27 mouse cellular contexts compared by ENCODE assay signal in genomic region chr1:165811170-165811569, GRCm38 (mm10). TPM values are rescaled to one million over a fixed set of nuclear protein-coding genes. Genes with fewer than 3 reads are reported as not detected.
A peak's percentile ranks its signal among the peaks of the same experiment; 100 is the strongest.
DNase-seq lines count a peak whose midpoint lies in the region; ATAC-seq and TF ChIP-seq lines count a peak whose summit lies in the region.
"Had no signal": no experiment of that assay in that cellular context is flagged by ENCODE, and none has a peak within 500 bp of the region (broad histone marks: within the 10 kb centered on the region; RNA-seq: fewer than 3 reads in every experiment).

No protein-coding gene starts in this region.

- no peaks in the 10 kb centered on the region for H3K27me3 ChIP-seq in MEL (ENCODE audit: control insufficient read depth in 1 of 2, insufficient read depth in 2 of 2, low read length in 2 of 2)
- H3K27me3 ChIP-seq: stomach, embryonic 15.5 days had no signal

- H3K27ac ChIP-seq in MEL (ENCODE audit: control insufficient read depth, low read depth, low read length): no peak overlapping the region
- H3K27ac ChIP-seq: embryonic facial prominence, embryonic 15.5 days; forebrain, embryonic 15.5 days; heart, adult 2 months; heart, embryonic 13.5 days; hindbrain, embryonic 12.5 days; kidney, postnatal 0 days; left cerebral cortex, adult 2 months; midbrain, embryonic 15.5 days; stomach, embryonic 15.5 days had no signal

- intact Hi-C loops in gastrocnemius, postnatal 14 days (cut with DNase I; ENCODE audit: low total_unique reads): no loop called here

- peaks cover 0 to 11% of the 10 kb centered on the region in 2 experiments; a peak in 2 of 4 replicates for H3K36me3 ChIP-seq in MEL (ENCODE audit: control insufficient read depth in 1 of 2, insufficient read depth in 2 of 2, low read length in 2 of 2)
- H3K36me3 ChIP-seq: embryonic facial prominence, embryonic 15.5 days; forebrain, embryonic 15.5 days; heart, embryonic 13.5 days; hindbrain, embryonic 12.5 days; midbrain, embryonic 15.5 days; stomach, embryonic 15.5 days had no signal

- DNase-seq in MEL (ENCODE audit: low read depth, low spot score): peak; percentile 79
- DNase-seq in thymus, postnatal 4 days: peak; percentile 48
- no peak for DNase-seq in Muller cell, postnatal 12 days (ENCODE audit: inconsistent ontology term)
- DNase-seq in retina, postnatal 1 day: no peak
- no peak for DNase-seq in gastrocnemius, postnatal 14 days
- DNase-seq: adrenal gland, postnatal 10 days; cerebellum, adult 2 months; gastrocnemius, postnatal 25 days; heart, adult 2 months; heart, postnatal 14 days; kidney, adult 2 months; layer of hippocampus, adult 9-11 months; lung, adult 18-20 months; lung, postnatal 10 days had no signal

- peak in 1 of 2 experiments; percentile 70; a peak in 3 of 4 replicates for TF ChIP-seq EP300 in MEL (IDR thresholded peaks at IDR 0.05; ENCODE audit: low read depth in 1 of 2, low read length in 2 of 2)

- no peak for TF ChIP-seq RAD21 in MEL (IDR thresholded peaks at IDR 0.05; ENCODE audit: low read depth, low read length)

- no peaks in the 10 kb centered on the region for H3K9me3 ChIP-seq in MEL (replicated peaks; ENCODE audit: insufficient read depth, low read length)
- H3K9me3 ChIP-seq: embryonic facial prominence, embryonic 15.5 days; forebrain, embryonic 15.5 days; heart, embryonic 13.5 days; hindbrain, embryonic 12.5 days; megakaryocyte, embryonic 14.5 days; midbrain, embryonic 15.5 days; stomach, embryonic 15.5 days had no signal

- TF ChIP-seq POLR2A in MEL (IDR thresholded peaks at IDR 0.05; ENCODE audit: control insufficient read depth in 1 of 2, insufficient read depth in 1 of 2, low read depth in 1 of 2, low read length in 2 of 2, poor library complexity in 1 of 2): no peak

- no peak for TF ChIP-seq CTCF in MEL (IDR thresholded peaks at IDR 0.05 in 2 of 3, conservative IDR thresholded peaks at IDR 0.05 in 1 of 3; ENCODE audit: control insufficient read depth in 1 of 3, insufficient read depth in 1 of 3, low read depth in 2 of 3, low read length in 3 of 3, poor library complexity in 1 of 3, severe bottlenecking in 1 of 3)

- ATAC-seq in common myeloid progenitor, adult 5-6 weeks (replicated peaks; ENCODE audit: low read depth, poor library complexity, severe bottlenecking): peak; percentile 79
- ATAC-seq in megakaryocyte progenitor cell, adult 5-6 weeks (replicated peaks; ENCODE audit: poor library complexity): peak; percentile 79
- ATAC-seq: forebrain, embryonic 15.5 days; midbrain, embryonic 15.5 days; Patski had no signal

- H3K4me3 ChIP-seq in MEL (ENCODE audit: control insufficient read depth in 1 of 2, insufficient read depth in 1 of 2, low read depth in 2 of 2, low read length in 2 of 2): no peak overlapping the region
- H3K4me3 ChIP-seq: embryonic facial prominence, embryonic 15.5 days; forebrain, embryonic 15.5 days; heart, adult 2 months; heart, embryonic 13.5 days; hindbrain, embryonic 12.5 days; left cerebral cortex, adult 2 months; megakaryocyte, embryonic 14.5 days; midbrain, embryonic 15.5 days; myocyte; stomach, embryonic 15.5 days had no signal

- no peak overlapping the region for H3K9ac ChIP-seq in MEL (ENCODE audit: control insufficient read depth, low read depth, low read length, poor library complexity, severe bottlenecking)
- H3K9ac ChIP-seq: embryonic facial prominence, embryonic 15.5 days; forebrain, embryonic 15.5 days; heart, embryonic 13.5 days; hindbrain, embryonic 12.5 days; midbrain, embryonic 15.5 days; stomach, embryonic 15.5 days had no signal

- peaks cover 0 to 14% of the 10 kb centered on the region in 2 experiments; a peak in 2 of 4 replicates for H3K4me1 ChIP-seq in MEL (ENCODE audit: control insufficient read depth in 1 of 2, insufficient read depth in 2 of 2, low read length in 2 of 2)

- no peaks in the 10 kb centered on the region for H3K79me2 ChIP-seq in MEL (ENCODE audit: control insufficient read depth, insufficient read depth, low read length, poor library complexity)

TF ChIP-seq in MEL, 35 proteins besides CTCF, POLR2A, EP300 and RAD21:
- TF ChIP-seq POLR2AphosphoS2 (IDR thresholded peaks at IDR 0.05; ENCODE audit: low read length) (no peak), MYC (IDR thresholded peaks at IDR 0.05; ENCODE audit: low read depth, low read length) (no peak), BHLHE40 (IDR thresholded peaks at IDR 0.05; ENCODE audit: borderline replicate concordance, low read depth, low read length) (no peak), HCFC1 (IDR thresholded peaks at IDR 0.05; ENCODE audit: low read depth, low read length) (no peak), KAT2A (conservative IDR thresholded peaks at IDR 0.05; ENCODE audit: low read depth, low read length) (no peak), TCF12 (IDR thresholded peaks at IDR 0.05; ENCODE audit: low read depth, low read length) (peak; percentile 55), MAX (IDR thresholded peaks at IDR 0.05; ENCODE audit: low read length) (no peak), SIN3A (IDR thresholded peaks at IDR 0.05; ENCODE audit: low read length) (no peak), MYB (IDR thresholded peaks at IDR 0.05; ENCODE audit: low read depth, low read length) (peak; percentile 29; the same call in 1 of the 2 replicates), JUND (IDR thresholded peaks at IDR 0.05; ENCODE audit: low read depth, low read length) (no peak), ZMIZ1 (IDR thresholded peaks at IDR 0.05; ENCODE audit: low read depth, low read length) (no peak), CHD1 (IDR thresholded peaks at IDR 0.05; ENCODE audit: low read depth, low read length) (no peak), GABPA (IDR thresholded peaks at IDR 0.05; ENCODE audit: low read depth, low read length) (no peak), USF1 (IDR thresholded peaks at IDR 0.05; ENCODE audit: low read depth, low read length) (no peak), UBTF (IDR thresholded peaks at IDR 0.05; ENCODE audit: borderline replicate concordance, insufficient read depth, low read depth, low read length) (no peak), TBP (IDR thresholded peaks at IDR 0.05; ENCODE audit: low read depth, low read length) (no peak), MXI1 (IDR thresholded peaks at IDR 0.05; ENCODE audit: low read depth, low read length) (no peak), MEF2A (IDR thresholded peaks at IDR 0.05; ENCODE audit: extremely low read depth, insufficient replicate concordance, low read depth, low read length, poor library complexity, severe bottlenecking) (no peak), POLR2AphosphoS5 (IDR thresholded peaks at IDR 0.05; ENCODE audit: borderline replicate concordance, low read depth, low read length) (no peak), ZKSCAN1 (IDR thresholded peaks at IDR 0.05; ENCODE audit: low read depth, low read length) (no peak), USF2 (IDR thresholded peaks at IDR 0.05; ENCODE audit: borderline replicate concordance in 1 of 2, insufficient read depth in 1 of 2, low read depth in 1 of 2, low read length in 2 of 2) (no peak), ZC3H11A (IDR thresholded peaks at IDR 0.05; ENCODE audit: low read depth, low read length) (no peak), ZNF384 (IDR thresholded peaks at IDR 0.05; ENCODE audit: low read depth, low read length) (no peak), NELFE (IDR thresholded peaks at IDR 0.05; ENCODE audit: low read depth, low read length) (no peak), GATA1 (IDR thresholded peaks at IDR 0.05; ENCODE audit: low read depth, low read length) (peak; percentile 44; the same call in 1 of the 2 replicates), TAL1 (IDR thresholded peaks at IDR 0.05; ENCODE audit: low read length) (peak; percentile 54), RCOR1 (IDR thresholded peaks at IDR 0.05; ENCODE audit: low read depth, low read length) (no peak), CHD2 (IDR thresholded peaks at IDR 0.05; ENCODE audit: low read length) (no peak), MAFK (IDR thresholded peaks at IDR 0.05; ENCODE audit: borderline replicate concordance, low read depth, low read length) (no peak), MAZ (IDR thresholded peaks at IDR 0.05; ENCODE audit: low read depth, low read length) (no peak), SMC3 (IDR thresholded peaks at IDR 0.05; ENCODE audit: low read depth, low read length) (no peak), NRF1 (IDR thresholded peaks at IDR 0.05; ENCODE audit: insufficient read depth, low read depth, low read length, poor library complexity, severe bottlenecking) (peak; percentile 65), E2F4 (IDR thresholded peaks at IDR 0.05; ENCODE audit: borderline replicate concordance, low read depth, low read length) (no peak), ELF1 (IDR thresholded peaks at IDR 0.05; ENCODE audit: low read depth, low read length) (no peak), ETS1 (IDR thresholded peaks at IDR 0.05; ENCODE audit: low read depth, low read length) (peak; percentile 63; the same call in 1 of the 2 replicates)

RNA-seq across cellular contexts. Expression of gene Cd247, which starts 22.7 kb away (rescaled TPM):
- total RNA-seq in MEL (2012; rRNA removed): 1.3 and 1.5 TPM in 2 replicates
- polyA plus RNA-seq in MEL (2012; ENCODE audit: insufficient read depth in 1 of 2, insufficient read length in 2 of 2, low read depth in 1 of 2, low replicate concordance in 2 of 2, missing spikeins in 1 of 2): 1 to 10 TPM in 1 of 2 experiments, not detected in 1; 1.7 TPM
- 1.2 and 1.9 TPM in 2 replicates for total RNA-seq in common myeloid progenitor, adult 5-6 weeks (2017)
- 0.12 TPM in 1 of 2 replicates, not detected in the other for total RNA-seq in megakaryocyte progenitor cell, adult 5-6 weeks (2015)
- 0.29 and 1.2 TPM in 2 replicates for total RNA-seq in megakaryocyte progenitor cell, adult 5-6 weeks (2017)
- 1 to 10 TPM; 1.3 to 1.9 TPM for total RNA-seq in gastrocnemius, postnatal 14 days (2021)
- total RNA-seq: left cerebral cortex, adult 2 months had no signal
- polyA plus RNA-seq: myocyte had no signal

RNA-seq across cellular contexts. Expression of gene Creg1, which starts 47.6 kb away (rescaled TPM):
- 83.6 and 105 TPM in 2 replicates for total RNA-seq in MEL (2012; rRNA removed)
- polyA plus RNA-seq in MEL (2012; ENCODE audit: insufficient read depth in 1 of 2, insufficient read length in 2 of 2, low read depth in 1 of 2, low replicate concordance in 2 of 2, missing spikeins in 1 of 2): 100 to 1,000 TPM in 1 of 2 experiments, not detected in 1; 184 TPM
- 142 and 144 TPM in 2 replicates for total RNA-seq in common myeloid progenitor, adult 5-6 weeks (2017)
- 261 and 284 TPM in 2 replicates for total RNA-seq in megakaryocyte progenitor cell, adult 5-6 weeks (2015)
- total RNA-seq in megakaryocyte progenitor cell, adult 5-6 weeks (2017): 96.7 and 120 TPM in 2 replicates
- total RNA-seq in gastrocnemius, postnatal 14 days (2021): 10 to 100 TPM; 40.3 to 44.6 TPM

Comparison
In these comparisons a context has a peak if more than half of its experiments do, and no peak if none do; other contexts are left out.
1. DNase-seq: peak in MEL (single experiment) and thymus, postnatal 4 days (single experiment); none in Muller cell, postnatal 12 days (single experiment), retina, postnatal 1 day (single experiment) and gastrocnemius, postnatal 14 days (single experiment).